Mouse (Mus musculus): Measurements from ENCODE around the gene Atl2. TPM values are rescaled to one million over a fixed set of nuclear protein-coding genes. Genes with fewer than 3 reads are reported as not detected.

Atl2 gene
- 29.7 TPM for polyA plus RNA-seq (2014; fragmentation: Illumina TruSeq; extraction: RNeasy Lipid Tissue Mini Kit (QIAGEN cat#74804); ENCODE audit: low read depth, low replicate concordance)

DNA sequence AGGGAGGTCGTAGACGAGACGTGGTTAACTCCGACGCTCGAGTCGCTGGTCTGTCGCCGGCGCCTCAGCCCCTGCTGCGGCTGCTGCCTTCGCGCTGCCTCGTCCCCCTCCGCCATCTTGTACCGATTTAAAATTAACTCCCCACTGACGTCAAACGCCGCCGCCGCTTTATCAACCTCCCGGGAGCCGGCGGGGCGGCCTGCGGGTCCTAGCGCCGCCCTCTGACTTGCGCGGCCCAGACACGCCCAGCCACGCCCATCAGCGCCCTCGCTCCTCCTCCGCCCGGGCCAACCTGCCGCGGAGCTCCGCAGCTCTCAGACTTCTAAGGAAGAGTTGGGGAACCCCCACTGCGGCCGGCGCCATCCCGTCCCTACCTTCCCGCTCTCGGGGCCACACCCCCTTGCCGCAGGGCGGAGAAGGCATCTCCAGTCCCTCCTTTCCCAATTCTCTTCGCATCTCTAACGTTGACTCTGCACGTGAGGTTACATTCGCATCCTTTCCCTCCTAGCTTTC lies at the start of gene Atl2:
Gene Atl2 (minus strand): TSS at position 213 of the 513 bp plus-strand sequence.

Other genes starting within 250 kb of the Atl2 start
- gene Cyp1b1, start 181.1 kb downstream of the Atl2 start, polyA plus RNA-seq (2014; fragmentation: Illumina TruSeq; extraction: RNeasy Lipid Tissue Mini Kit (QIAGEN cat#74804); ENCODE audit: low read depth, low replicate concordance): 41.3 TPM
- gene Hnrnpll, start 166.2 kb upstream of the Atl2 start, polyA plus RNA-seq (2014; fragmentation: Illumina TruSeq; extraction: RNeasy Lipid Tissue Mini Kit (QIAGEN cat#74804); ENCODE audit: low read depth, low replicate concordance): 30.7 TPM
- 22.7 TPM for gene Galm, start 231.3 kb upstream of the Atl2 start, polyA plus RNA-seq (2014; fragmentation: Illumina TruSeq; extraction: RNeasy Lipid Tissue Mini Kit (QIAGEN cat#74804); ENCODE audit: low read depth, low replicate concordance)